Mouse (Mus musculus) midbrain, embryonic 10.5 days (tissue): ENCODE measurements around the gene Mcl1. TPM values are rescaled to one million over a fixed set of nuclear protein-coding genes. Genes with fewer than 3 reads are reported as not detected.
"Not testable (repeated sequence)": the region's sequence is repeated elsewhere in the genome, so short reads cannot be mapped to it uniquely, and the experiment has no call there.

Experiments used
- DNase-seq: peaks from one replicate; pipeline ENCODE4 v3.0.0-alpha.2; 2017; ENCODE audit warnings: low spot score
- H3K27ac ChIP-seq: fragments of 300-500 bp; sonication (generic); replicated peaks from 2 replicates; pipeline ENCODE4 v1.5.1; 2016; ENCODE audit warnings: mild to moderate bottlenecking
- H3K27me3 ChIP-seq: fragments of 300-500 bp; sonication (generic); 2 replicates; pipeline ENCODE4 v1.6.1; 2016; ENCODE audit warnings: low read depth, mild to moderate bottlenecking; ENCODE audit not compliant: poor library complexity, severe bottlenecking
- H3K36me3 ChIP-seq: fragments of 300-500 bp; sonication (generic); 2 replicates; pipeline ENCODE4 v1.6.1; 2016; ENCODE audit warnings: mild to moderate bottlenecking, moderate library complexity
- H3K4me1 ChIP-seq: fragments of 300-500 bp; sonication (generic); 2 replicates; pipeline ENCODE4 v1.6.1; 2016
- H3K4me3 ChIP-seq: fragments of 300-500 bp; sonication (generic); 2 replicates; pipeline ENCODE4 v1.5.1; 2016; ENCODE audit warnings: mild to moderate bottlenecking, moderate library complexity
- H3K9me3 ChIP-seq: fragments of 300-500 bp; sonication (generic); replicated peaks from 2 replicates; pipeline ENCODE4 v1.6.1; 2016; ENCODE audit warnings: mild to moderate bottlenecking
- WGBS: fragments of 180-500 bp; shearing (Covaris S2); methylation state at CpG from one replicate; pipeline ENCODE4 v1.1.7; 2016; 5-methylcytosine and 5-hydroxymethylcytosine counted together
- polyA plus RNA-seq: library from polyadenylated mRNA; unstranded; fragments of >200 nt; fragmentation: Nextera tagmentation; extraction: Ambion mirVana; gene quantifications from 2 replicates; pipeline ENCODE4 v1.2.1, GENCODE M21; 2016

The Mcl1 gene
- polyA plus RNA-seq, 1 experiment from 2014 or later = 41.9 TPM

GRCm38 (mm10) chr3:95652871-95653270, 5.7 kb upstream of the Mcl1 start:
- 11% methylated on average over 6 of the region's 6 CpGs for WGBS
- H3K4me1 ChIP-seq = peaks cover 24% of the 10 kb centered on the region
- DNase-seq = no peak

GRCm38 (mm10) chr3:95653473-95654034, 5.0 kb upstream of the Mcl1 start:
- DNase-seq = no peak
- Histone ChIP-seq H3K4me3 (no peak overlapping the region; the same call in 1 of the 2 replicates), H3K27me3 (no peaks in the 10 kb centered on the region), H3K9me3 (no peaks in the 10 kb centered on the region), H3K27ac (peak overlapping the region; percentile 57; the same call in 1 of the 2 replicates), H3K4me1 (peaks cover 24% of the 10 kb centered on the region), H3K36me3 (no peaks in the 10 kb centered on the region)
- WGBS = 20% methylated on average over 11 of the region's 11 CpGs

More at GRCm38 (mm10) chr3:95652871-95653270, 5.7 kb upstream of the Mcl1 start:
- H3K9me3 ChIP-seq = no peaks in the 10 kb centered on the region
- H3K4me3 ChIP-seq = no peak overlapping the region
- H3K27ac ChIP-seq = no peak overlapping the region
- no peaks in the 10 kb centered on the region for H3K36me3 ChIP-seq
- H3K27me3 ChIP-seq = no peaks in the 10 kb centered on the region

- 89% methylated on average over 3 of the region's 3 CpGs for WGBS
- not testable (repeated sequence) for H3K36me3 ChIP-seq, H3K27me3 ChIP-seq, H3K9me3 ChIP-seq, H3K27ac ChIP-seq, DNase-seq, H3K4me3 ChIP-seq
- H3K4me1 ChIP-seq = peaks cover 24% of the 10 kb centered on the region
These were observed 4.2 kb upstream of the Mcl1 start for GRCm38 (mm10) chr3:95654371-95654770.

GRCm38 (mm10) chr3:95655437-95655836, 3.2 kb upstream of the Mcl1 start:
- WGBS = 88% methylated on average over 5 of the region's 5 CpGs
- Histone ChIP-seq H3K4me3 (no peak overlapping the region), H3K27ac (no peak overlapping the region), H3K27me3 (no peaks in the 10 kb centered on the region), H3K9me3 (no peaks in the 10 kb centered on the region), H3K4me1 (peaks cover 28% of the 10 kb centered on the region), H3K36me3 (peaks cover 3% of the 10 kb centered on the region)
- no peak for DNase-seq

GRCm38 (mm10) chr3:95657108-95657507, 1.5 kb upstream of the Mcl1 start:
- Histone ChIP-seq H3K27me3 (no peaks in the 10 kb centered on the region), H3K4me1 (peaks cover 45% of the 10 kb centered on the region), H3K9me3 (no peaks in the 10 kb centered on the region), H3K36me3 (peaks cover 20% of the 10 kb centered on the region), H3K4me3 (no peak overlapping the region), H3K27ac (no peak overlapping the region)
- no peak for DNase-seq
- 91% methylated on average over 3 of the region's 3 CpGs for WGBS

- Histone ChIP-seq H3K4me3 (peak overlapping the region; percentile 85), H3K27ac (peak overlapping the region; percentile 99), H3K36me3 (peaks cover 26% of the 10 kb centered on the region), H3K27me3 (no peaks in the 10 kb centered on the region), H3K9me3 (no peaks in the 10 kb centered on the region), H3K4me1 (peaks cover 47% of the 10 kb centered on the region)
- DNase-seq = no peak
- 89% methylated on average over 3 of the region's 3 CpGs for WGBS
These were observed 877 bp upstream of the Mcl1 start for GRCm38 (mm10) chr3:95657711-95658110.

GRCm38 (mm10) chr3:95658868-95659712, 502 bp downstream of the Mcl1 start:
- Histone ChIP-seq H3K4me1 (peaks cover 43% of the 10 kb centered on the region), H3K36me3 (peaks cover 40% of the 10 kb centered on the region), H3K27ac (peak overlapping the region; percentile 99), H3K4me3 (peak overlapping the region; percentile 85), H3K9me3 (no peaks in the 10 kb centered on the region), H3K27me3 (no peaks in the 10 kb centered on the region)
- under 1% methylated on average over 105 of the region's 113 CpGs for WGBS
- peak; percentile 83 for DNase-seq

GRCm38 (mm10) chr3:95659948-95660347, 1.4 kb downstream of the Mcl1 start:
- WGBS = 3% methylated on average over 8 of the region's 8 CpGs
- H3K27ac ChIP-seq = peak overlapping the region; percentile 99
- H3K4me1 ChIP-seq = peaks cover 43% of the 10 kb centered on the region
- H3K9me3 ChIP-seq = no peaks in the 10 kb centered on the region
- peaks cover 48% of the 10 kb centered on the region for H3K36me3 ChIP-seq
- no peaks in the 10 kb centered on the region for H3K27me3 ChIP-seq
- no peak for DNase-seq
- H3K4me3 ChIP-seq = peak overlapping the region; percentile 85

GRCm38 (mm10) chr3:95660788-95661478, 2.3 kb downstream of the Mcl1 start:
- no peak for DNase-seq
- Histone ChIP-seq H3K36me3 (peaks cover 57% of the 10 kb centered on the region), H3K4me3 (peak overlapping the region; percentile 85), H3K27me3 (no peaks in the 10 kb centered on the region), H3K4me1 (peaks cover 43% of the 10 kb centered on the region), H3K9me3 (no peaks in the 10 kb centered on the region), H3K27ac (peak overlapping the region; percentile 99; the same call in 1 of the 2 replicates)
- 83% methylated on average over 2 of the region's 2 CpGs for WGBS

GRCm38 (mm10) chr3:95661945-95662715, 3.5 kb downstream of the Mcl1 start:
- WGBS = 74% methylated on average over 7 of the region's 7 CpGs

GRCm38 (mm10) chr3:95662724-95663449, 4.3 kb downstream of the Mcl1 start:
- H3K4me3 ChIP-seq = 0 out of 2 replicates have a peak overlapping the region, but pooled peaks have one; percentile 23
- H3K4me1 ChIP-seq = peaks cover 51% of the 10 kb centered on the region
- H3K9me3 ChIP-seq = no peaks in the 10 kb centered on the region
- no peak for DNase-seq
- no peaks in the 10 kb centered on the region for H3K27me3 ChIP-seq
- peaks cover 70% of the 10 kb centered on the region for H3K36me3 ChIP-seq
- WGBS = 93% methylated on average over 7 of the region's 7 CpGs
- H3K27ac ChIP-seq = no peak overlapping the region

More at GRCm38 (mm10) chr3:95661945-95662715, 3.5 kb downstream of the Mcl1 start:
- DNase-seq = no peak
- H3K27me3 ChIP-seq = no peaks in the 10 kb centered on the region
- H3K9me3 ChIP-seq = no peaks in the 10 kb centered on the region
- H3K36me3 ChIP-seq = peaks cover 63% of the 10 kb centered on the region
- H3K4me3 ChIP-seq = peak overlapping the region; percentile 85; the same call in 1 of the 2 replicates
- H3K27ac ChIP-seq = no peak overlapping the region
- H3K4me1 ChIP-seq = peaks cover 51% of the 10 kb centered on the region
